Mouse (Mus musculus) MEL (cell line): ENCODE results near the gene Crkl. TPM values are rescaled to one million over a fixed set of nuclear protein-coding genes. Genes with fewer than 3 reads are reported as not detected.

ENCODE experiments used
- DNase-seq: peaks from one replicate; pipeline ENCODE4 v3.0.0; 2011; ENCODE audit warnings: low read depth, low spot score
- H3K27ac ChIP-seq: 2 replicates; pipeline ENCODE4 v1.5.1; 2012; ENCODE audit warnings: low read depth, mild to moderate bottlenecking, control low read depth, low read length, moderate library complexity; ENCODE audit not compliant: control insufficient read depth
- H3K27me3 ChIP-seq, 2 experiments: fragments of 150-350 bp in 1 of 2; sonication (generic) in 1 of 2; 2 replicates each; pipeline ENCODE4 v1.6.1; 2012; ENCODE audit warnings: low read length in 2 of 2, mild to moderate bottlenecking in 2 of 2, improper control_type of control experiment in 1 of 2, moderate library complexity in 1 of 2; ENCODE audit not compliant: insufficient read depth in 2 of 2, control insufficient read depth in 1 of 2
- H3K36me3 ChIP-seq, 2 experiments: 2 replicates each; pipeline ENCODE4 v1.6.1; 2012 to 2014; ENCODE audit warnings: low read length in 2 of 2, improper control_type of control experiment in 1 of 2, inconsistent platforms in 1 of 2, mild to moderate bottlenecking in 1 of 2; ENCODE audit not compliant: insufficient read depth in 2 of 2, control insufficient read depth in 1 of 2
- H3K4me1 ChIP-seq, 2 experiments: fragments of 150-350 bp in 1 of 2; sonication (generic) in 1 of 2; 2 replicates each; pipeline ENCODE4 v1.6.1; 2012; ENCODE audit warnings: low read length in 2 of 2, improper control_type of control experiment in 1 of 2, mild to moderate bottlenecking in 1 of 2; ENCODE audit not compliant: insufficient read depth in 2 of 2, control insufficient read depth in 1 of 2
- H3K4me3 ChIP-seq, 2 experiments: fragments of 150-350 bp in 1 of 2; sonication (generic) in 1 of 2; 2 replicates each; pipeline ENCODE4 v1.5.1; 2012; ENCODE audit warnings: low read depth in 2 of 2, low read length in 2 of 2, mild to moderate bottlenecking in 2 of 2, moderate library complexity in 2 of 2, control low read depth in 1 of 2, improper control_type of control experiment in 1 of 2; ENCODE audit not compliant: control insufficient read depth in 1 of 2, insufficient read depth in 1 of 2
- H3K79me2 ChIP-seq: 2 replicates; pipeline ENCODE4 v1.6.1; 2012; ENCODE audit warnings: mild to moderate bottlenecking, low read length, moderate library complexity; ENCODE audit not compliant: control insufficient read depth, poor library complexity, insufficient read depth
- H3K9ac ChIP-seq: 2 replicates; pipeline ENCODE4 v1.6.1; 2012; ENCODE audit warnings: low read depth, mild to moderate bottlenecking, control low read depth, low read length, moderate library complexity; ENCODE audit not compliant: control insufficient read depth, poor library complexity, severe bottlenecking
- H3K9me3 ChIP-seq: fragments of 150-350 bp; sonication (generic); replicated peaks from 2 replicates; pipeline ENCODE4 v1.6.1; 2012; ENCODE audit warnings: mild to moderate bottlenecking, low read length, improper control_type of control experiment, moderate library complexity; ENCODE audit not compliant: insufficient read depth
- BHLHE40 ChIP-seq: IDR thresholded peaks from 2 replicates; pipeline ENCODE4 v1.6.1; 2012; ENCODE audit warnings: low read depth, mild to moderate bottlenecking, inconsistent platforms, low read length, improper control_type of control experiment, borderline replicate concordance
- CHD1 ChIP-seq: IDR thresholded peaks from 2 replicates; pipeline ENCODE4 v1.6.1; 2012; ENCODE audit warnings: low read depth, mild to moderate bottlenecking, inconsistent platforms, low read length, improper control_type of control experiment
- CHD2 ChIP-seq: IDR thresholded peaks from 2 replicates; pipeline ENCODE4 v1.6.1; 2011; ENCODE audit warnings: low read length, improper control_type of control experiment
- CTCF ChIP-seq, 3 experiments: IDR thresholded peaks in 2 of 3; conservative IDR thresholded peaks in 1 of 3; 2 replicates each; pipeline ENCODE4 v1.5.1; 2011 to 2012; ENCODE audit warnings: low read length in 3 of 3, low read depth in 2 of 3, mild to moderate bottlenecking in 2 of 3, improper control_type of control experiment in 1 of 3, inconsistent platforms in 1 of 3, mixed read lengths in 1 of 3, moderate library complexity in 1 of 3; ENCODE audit not compliant: control insufficient read depth in 1 of 3, insufficient read depth in 1 of 3, poor library complexity in 1 of 3, severe bottlenecking in 1 of 3
- E2F4 ChIP-seq: IDR thresholded peaks from 2 replicates; pipeline ENCODE4 v1.6.1; 2011; ENCODE audit warnings: low read depth, low read length, improper control_type of control experiment, borderline replicate concordance
- ELF1 ChIP-seq: IDR thresholded peaks from 2 replicates; pipeline ENCODE4 v1.6.1; 2014; ENCODE audit warnings: low read depth, mild to moderate bottlenecking, inconsistent platforms, low read length, improper control_type of control experiment, moderate library complexity
- ETS1 ChIP-seq: IDR thresholded peaks from 2 replicates; pipeline ENCODE4 v1.6.1; 2012; ENCODE audit warnings: low read depth, mild to moderate bottlenecking, inconsistent platforms, low read length, improper control_type of control experiment, moderate library complexity
- GATA1 ChIP-seq: IDR thresholded peaks from 2 replicates; pipeline ENCODE4 v1.6.1; 2011; ENCODE audit warnings: low read depth, low read length, improper control_type of control experiment
- HCFC1 ChIP-seq: IDR thresholded peaks from 2 replicates; pipeline ENCODE4 v1.6.1; 2012; ENCODE audit warnings: low read depth, mild to moderate bottlenecking, inconsistent platforms, low read length, improper control_type of control experiment, moderate library complexity
- JUND ChIP-seq: IDR thresholded peaks from 2 replicates; pipeline ENCODE4 v1.6.1; 2011; ENCODE audit warnings: low read depth, mild to moderate bottlenecking, improper control_type of control experiment, low read length
- MAFK ChIP-seq: IDR thresholded peaks from 2 replicates; pipeline ENCODE4 v1.6.1; 2011; ENCODE audit warnings: low read depth, mild to moderate bottlenecking, low read length, improper control_type of control experiment, borderline replicate concordance
- MAX ChIP-seq: IDR thresholded peaks from 2 replicates; pipeline ENCODE4 v1.6.1; 2011; ENCODE audit warnings: low read length, improper control_type of control experiment
- MAZ ChIP-seq: IDR thresholded peaks from 2 replicates; pipeline ENCODE4 v1.6.1; 2012; ENCODE audit warnings: low read depth, mild to moderate bottlenecking, inconsistent platforms, low read length, improper control_type of control experiment
- MEF2A ChIP-seq: IDR thresholded peaks from 2 replicates; pipeline ENCODE4 v1.6.1; 2014; ENCODE audit warnings: low read depth, mild to moderate bottlenecking, inconsistent platforms, low read length, improper control_type of control experiment; ENCODE audit not compliant: poor library complexity, insufficient replicate concordance, severe bottlenecking; ENCODE audit errors: extremely low read depth
- MXI1 ChIP-seq: IDR thresholded peaks from 2 replicates; pipeline ENCODE4 v1.6.1; 2011; ENCODE audit warnings: mild to moderate bottlenecking, low read depth, low read length, improper control_type of control experiment
- MYB ChIP-seq: IDR thresholded peaks from 2 replicates; pipeline ENCODE4 v1.6.1; 2011; ENCODE audit warnings: mild to moderate bottlenecking, low read depth, low read length, improper control_type of control experiment
- MYC ChIP-seq: IDR thresholded peaks from 2 replicates; pipeline ENCODE4 v1.6.1; 2011; ENCODE audit warnings: low read depth, mild to moderate bottlenecking, low read length, improper control_type of control experiment, moderate library complexity
- NELFE ChIP-seq: IDR thresholded peaks from 2 replicates; pipeline ENCODE4 v1.6.1; 2011; ENCODE audit warnings: low read depth, low read length, improper control_type of control experiment
- NRF1 ChIP-seq: IDR thresholded peaks from 2 replicates; pipeline ENCODE4 v1.6.1; 2014; ENCODE audit warnings: low read depth, mild to moderate bottlenecking, inconsistent platforms, low read length, improper control_type of control experiment, moderate library complexity; ENCODE audit not compliant: poor library complexity, insufficient read depth, severe bottlenecking
- POLR2AphosphoS5 ChIP-seq: IDR thresholded peaks from 2 replicates; pipeline ENCODE4 v1.6.1; 2012; ENCODE audit warnings: low read depth, borderline replicate concordance, mild to moderate bottlenecking, inconsistent platforms, low read length, moderate library complexity, mixed read lengths
- SIN3A ChIP-seq: IDR thresholded peaks from 2 replicates; pipeline ENCODE4 v1.6.1; 2012; ENCODE audit warnings: low read length, improper control_type of control experiment, inconsistent platforms
- TBP ChIP-seq: IDR thresholded peaks from 2 replicates; pipeline ENCODE4 v1.8.0; 2011; ENCODE audit warnings: low read depth, low read length, improper control_type of control experiment
- TCF12 ChIP-seq: IDR thresholded peaks from 2 replicates; pipeline ENCODE4 v1.6.1; 2014; ENCODE audit warnings: low read depth, mild to moderate bottlenecking, inconsistent platforms, low read length, improper control_type of control experiment, moderate library complexity
- UBTF ChIP-seq: IDR thresholded peaks from 2 replicates; pipeline ENCODE4 v1.6.1; 2012; ENCODE audit warnings: low read depth, mild to moderate bottlenecking, inconsistent platforms, low read length, improper control_type of control experiment, moderate library complexity, borderline replicate concordance; ENCODE audit not compliant: insufficient read depth
- USF1 ChIP-seq: IDR thresholded peaks from 2 replicates; pipeline ENCODE4 v1.6.1; 2014; ENCODE audit warnings: low read depth, mild to moderate bottlenecking, inconsistent platforms, low read length, improper control_type of control experiment, moderate library complexity
- USF2 ChIP-seq, 2 experiments: IDR thresholded peaks; 2 replicates each; pipeline ENCODE4 v1.6.1; 2011 to 2012; ENCODE audit warnings: improper control_type of control experiment in 2 of 2, low read length in 2 of 2, borderline replicate concordance in 1 of 2, inconsistent platforms in 1 of 2, low read depth in 1 of 2, mild to moderate bottlenecking in 1 of 2; ENCODE audit not compliant: insufficient read depth in 1 of 2
- ZC3H11A ChIP-seq: IDR thresholded peaks from 2 replicates; pipeline ENCODE4 v1.6.1; 2012; ENCODE audit warnings: low read depth, mild to moderate bottlenecking, inconsistent platforms, low read length, improper control_type of control experiment
- polyA plus RNA-seq, 2 experiments: library from polyadenylated mRNA; stranded (reverse) in 1 of 2; unstranded in 1 of 2; fragments of >175 nt in 1 of 2; fragments of >200 nt in 1 of 2; gene quantifications; 2 replicates each; pipeline versions ENCODE4 v1.2.1 to v1.2.4; 2012; ENCODE audit warnings: low replicate concordance in 2 of 2, low read depth in 1 of 2; ENCODE audit not compliant: insufficient read length in 2 of 2, insufficient read depth in 1 of 2, missing spikeins in 1 of 2
- total RNA-seq: library from RNA; depleted of rRNA; stranded (reverse); fragments of 300-350 nt; gene quantifications from 2 replicates; pipeline ENCODE4 v1.2.3, GENCODE M21; 2012

Crkl gene
- total and polyA plus RNA-seq, 3 experiments, result 14.9 to 146 (median 34.6) TPM

DNA sequence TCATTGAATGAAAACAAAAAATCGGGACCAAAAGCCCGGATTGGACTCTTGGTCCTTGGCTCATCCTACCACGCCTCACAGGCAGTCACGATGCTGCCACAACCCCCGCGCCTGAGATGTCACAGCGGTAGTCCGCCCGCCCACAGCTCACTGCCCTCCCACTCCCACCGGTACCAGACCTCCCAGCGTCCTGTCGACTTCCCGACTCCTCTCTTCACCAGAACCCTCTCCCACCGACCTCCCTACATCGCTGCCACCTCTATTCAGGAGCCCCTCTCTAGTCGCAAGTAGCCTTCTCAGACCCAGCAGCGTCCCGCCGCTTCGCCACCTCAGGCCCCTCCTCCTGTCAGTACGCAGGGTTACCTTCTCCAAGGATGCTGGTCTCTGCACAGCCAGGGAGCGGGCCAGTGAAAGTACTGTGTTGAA lies 46.5 kb upstream of the Crkl start:
- Histone ChIP-seq H3K27ac (peak overlapping the region; percentile 38; the same call in 1 of the 2 replicates), H3K4me3 (peak overlapping the region; percentile 81 to 94), H3K4me1 (peaks cover 5 to 9% of the 10 kb centered on the region in 2 experiments; a peak in 3 of 4 replicates), H3K9me3 (no peaks in the 10 kb centered on the region), H3K36me3 (peaks cover 0 to 18% of the 10 kb centered on the region in 2 experiments; a peak in 3 of 4 replicates), H3K9ac (peak overlapping the region; percentile 78), H3K27me3 (no peaks in the 10 kb centered on the region), H3K79me2 (peaks cover 15% of the 10 kb centered on the region)
- TF ChIP-seq TBP (0 out of 2 replicates have a peak, but pooled peaks have one; percentile 36), MAX (no peak), CTCF (IDR thresholded peaks at IDR 0.05 in 2 of 3, conservative IDR thresholded peaks at IDR 0.05 in 1 of 3; ENCODE audit: control insufficient read depth in 1 of 3, insufficient read depth in 1 of 3, low read depth in 2 of 3, low read length in 3 of 3, poor library complexity in 1 of 3, severe bottlenecking in 1 of 3) (no peak), CHD1 (no peak), MXI1 (peak; percentile 39; the same call in 1 of the 2 replicates), TCF12 (no peak), ETS1 (no peak), USF1 (no peak), POLR2AphosphoS5 (no peak)
- DNase-seq, result peak; percentile 77

DNA sequence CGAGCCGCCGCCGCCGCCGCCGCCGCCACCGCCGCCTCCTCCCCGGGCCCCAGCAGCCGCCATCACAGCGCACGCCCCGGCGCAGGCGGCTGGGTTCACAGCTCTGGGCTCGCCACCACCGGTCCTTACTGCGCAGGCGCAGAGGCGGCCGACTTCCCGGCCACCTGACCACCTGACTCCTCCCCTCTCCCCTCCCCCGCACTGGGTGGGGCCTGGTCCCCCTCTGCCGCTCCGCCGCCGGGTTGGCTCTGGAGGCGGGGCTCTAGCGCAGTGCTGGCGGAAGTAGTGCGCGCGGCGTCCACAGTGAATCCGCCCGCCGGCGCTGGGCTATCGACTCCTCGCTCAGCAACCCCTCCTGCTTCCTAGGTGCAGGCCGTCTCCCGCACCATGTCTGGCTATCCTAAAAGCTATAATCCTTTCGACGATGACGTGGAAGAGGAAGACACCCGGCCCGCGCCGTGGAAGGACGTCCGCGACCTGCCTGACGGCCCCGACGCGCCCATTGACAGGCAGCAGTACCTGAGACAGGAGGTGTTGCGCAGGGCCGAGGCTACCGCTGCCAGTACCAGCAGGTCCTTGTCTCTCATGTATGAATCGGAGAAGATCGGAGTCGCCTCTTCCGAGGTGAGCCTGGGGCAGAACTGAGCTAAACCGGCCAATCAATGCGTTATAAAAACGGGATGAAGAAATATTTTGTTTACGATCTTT lies 45.9 kb upstream of the Crkl start, which contains the start of the genes Snap29 and Pi4ka:
TSS of gene Snap29 (plus strand) at position 251 of the 708 bp plus-strand sequence.
TSS of gene Pi4ka (minus strand) at position 579 of the 708 bp plus-strand sequence.
- Histone ChIP-seq H3K4me1 (peaks cover 5 to 9% of the 10 kb centered on the region in 2 experiments; a peak in 3 of 4 replicates), H3K9me3 (no peaks in the 10 kb centered on the region), H3K27ac (peak within 1 kb of the TSS; percentile 45), H3K4me3 (peak within 1 kb of the TSS; percentile 97), H3K36me3 (peaks cover 0 to 18% of the 10 kb centered on the region in 2 experiments; a peak in 3 of 4 replicates), H3K9ac (peak within 1 kb of the TSS; percentile 90), H3K27me3 (no peaks in the 10 kb centered on the region), H3K79me2 (peaks cover 15% of the 10 kb centered on the region)
- DNase-seq, result peak; percentile 98
- TF ChIP-seq TBP, result 0 out of 2 replicates have a peak, but pooled peaks have one; percentile 36
- TF ChIP-seq MXI1, result peak; percentile 89
- TF ChIP-seq GATA1, result no peak
- TF ChIP-seq USF2 (IDR thresholded peaks at IDR 0.05; ENCODE audit: borderline replicate concordance in 1 of 2, insufficient read depth in 1 of 2, low read depth in 1 of 2, low read length in 2 of 2), result peak in 1 of 2 experiments; percentile 63; a peak in 2 of 4 replicates
- TF ChIP-seq E2F4, result no peak
- TF ChIP-seq ELF1, result peak; percentile 97
- peak; percentile 94 for TF ChIP-seq MAZ
- TF ChIP-seq CHD2, result peak; percentile 47
- no peak for TF ChIP-seq JUND
- TF ChIP-seq CHD1, result no peak
- peak; percentile 93 for TF ChIP-seq SIN3A
- TF ChIP-seq CTCF (IDR thresholded peaks at IDR 0.05 in 2 of 3, conservative IDR thresholded peaks at IDR 0.05 in 1 of 3; ENCODE audit: control insufficient read depth in 1 of 3, insufficient read depth in 1 of 3, low read depth in 2 of 3, low read length in 3 of 3, poor library complexity in 1 of 3, severe bottlenecking in 1 of 3), result no peak
- TF ChIP-seq MEF2A, result no peak
- no peak for TF ChIP-seq MYC
- 0 out of 2 replicates have a peak, but pooled peaks have one; percentile 28 for TF ChIP-seq MYB
- 0 out of 2 replicates have a peak, but pooled peaks have one; percentile 24 for TF ChIP-seq UBTF
- TF ChIP-seq USF1, result peak; percentile 96
- peak; percentile 54 for TF ChIP-seq MAX
- 0 out of 2 replicates have a peak, but pooled peaks have one; percentile 3 for TF ChIP-seq BHLHE40
- no peak for TF ChIP-seq ZC3H11A
- TF ChIP-seq NRF1, result peak; percentile 89
- TF ChIP-seq NELFE, result peak; percentile 77
- TF ChIP-seq HCFC1, result peak; percentile 90
- no peak for TF ChIP-seq POLR2AphosphoS5
- no peak for TF ChIP-seq MAFK
